Mouse (Mus musculus) right cerebral cortex, postnatal 25 days (tissue): ENCODE data around the gene Rbbp4.

Experiments
- DNase-seq: peaks from one replicate; pipeline ENCODE4 v3.0.0; 2022

Gene Rbbp4

GRCm38 (mm10) chr4:129289671-129290070, 45.5 kb downstream of the Rbbp4 start:
- DNase-seq, result no peak

GRCm38 (mm10) chr4:129288067-129288466, 47.1 kb downstream of the Rbbp4 start:
- no peak for DNase-seq

GRCm38 (mm10) chr4:129287472-129287981, 47.6 kb downstream of the Rbbp4 start, which contains the start of gene Sync:
Gene Sync (plus strand): TSS chr4:129287617.
- no peak for DNase-seq

GRCm38 (mm10) chr4:129286683-129287471, 48.3 kb downstream of the Rbbp4 start:
- no peak for DNase-seq

GRCm38 (mm10) chr4:129286001-129286682, 49.0 kb downstream of the Rbbp4 start:
- no peak for DNase-seq

GRCm38 (mm10) chr4:129284685-129285084, 50.5 kb downstream of the Rbbp4 start:
- DNase-seq, result no peak

GRCm38 (mm10) chr4:129283226-129283625, 51.9 kb downstream of the Rbbp4 start:
- DNase-seq, result no peak

GRCm38 (mm10) chr4:129282786-129283185, 52.4 kb downstream of the Rbbp4 start:
- DNase-seq, result no peak

GRCm38 (mm10) chr4:129276453-129276865, 58.7 kb downstream of the Rbbp4 start:
- peak; percentile 86 for DNase-seq

- peak; percentile 42 for DNase-seq
Observed at GRCm38 (mm10) chr4:129272756-129273046, 62.5 kb downstream of the Rbbp4 start.

GRCm38 (mm10) chr4:129271991-129272755, 63.0 kb downstream of the Rbbp4 start:
- no peak for DNase-seq

- no peak for DNase-seq
Observed at GRCm38 (mm10) chr4:129268698-129269097, 66.5 kb downstream of the Rbbp4 start.

GRCm38 (mm10) chr4:129266821-129267220, 68.3 kb downstream of the Rbbp4 start:
- no peak for DNase-seq

- DNase-seq, result no peak
Observed at GRCm38 (mm10) chr4:129266191-129266590, 69.0 kb downstream of the Rbbp4 start.

- peak; percentile 64 for DNase-seq
Observed at GRCm38 (mm10) chr4:129263225-129264021, 71.7 kb downstream of the Rbbp4 start.

GRCm38 (mm10) chr4:129261196-129261595, 74.0 kb downstream of the Rbbp4 start, which contains the start of gene C77080:
Gene C77080 (minus strand): TSS chr4:129261404.
- no peak for DNase-seq

- no peak for DNase-seq
Observed at GRCm38 (mm10) chr4:129260678-129261077, 74.5 kb downstream of the Rbbp4 start.

- DNase-seq, result no peak
Observed at GRCm38 (mm10) chr4:129259101-129259500, 76.1 kb downstream of the Rbbp4 start.
